Mouse (Mus musculus): ENCODE measurements around the gene Nek11. TPM values are rescaled to one million over a fixed set of nuclear protein-coding genes. Genes with fewer than 3 reads are reported as not detected.

The Nek11 gene
- polyA plus RNA-seq (2012; rRNA removed): 1.1 and 1.8 TPM in 2 replicates

- TF ChIP-seq CTCF (IDR thresholded peaks at IDR 0.05; ENCODE audit: borderline replicate concordance, extremely low read depth, insufficient read depth, insufficient read length) (no peak), POLR2A (IDR thresholded peaks at IDR 0.05; ENCODE audit: borderline replicate concordance, extremely low read depth, insufficient read depth, insufficient read length, poor library complexity, severe bottlenecking) (peak; percentile 27; the same call in 1 of the 2 replicates)
- peak; percentile 96 for DNase-seq (ENCODE audit: low read depth)
These were observed at the start of gene Nek11, which contains the start of gene Aste1 for GRCm38 (mm10) chr9:105395218-105395627. Gene Nek11, minus strand, starts transcription at chr9:105395524. Gene Aste1, plus strand, starts transcription at chr9:105395392.

GRCm38 (mm10) chr9:105408549-105408948 lies 13.2 kb upstream of the Nek11 start:
- DNase-seq (ENCODE audit: low read depth): peak; percentile 31

GRCm38 (mm10) chr9:105394720-105395119 lies 604 bp downstream of the Nek11 start:
- TF ChIP-seq CTCF (IDR thresholded peaks at IDR 0.05; ENCODE audit: borderline replicate concordance, extremely low read depth, insufficient read depth, insufficient read length): no peak
- TF ChIP-seq POLR2A (IDR thresholded peaks at IDR 0.05; ENCODE audit: borderline replicate concordance, extremely low read depth, insufficient read depth, insufficient read length, poor library complexity, severe bottlenecking): no peak

More at GRCm38 (mm10) chr9:105408549-105408948, 13.2 kb upstream of the Nek11 start:
- TF ChIP-seq CTCF (IDR thresholded peaks at IDR 0.05; ENCODE audit: borderline replicate concordance, extremely low read depth, insufficient read depth, insufficient read length) (no peak), POLR2A (IDR thresholded peaks at IDR 0.05; ENCODE audit: borderline replicate concordance, extremely low read depth, insufficient read depth, insufficient read length, poor library complexity, severe bottlenecking) (no peak)

GRCm38 (mm10) chr9:105390616-105391015 lies 4.7 kb downstream of the Nek11 start:
- TF ChIP-seq CTCF (IDR thresholded peaks at IDR 0.05; ENCODE audit: borderline replicate concordance, extremely low read depth, insufficient read depth, insufficient read length) (no peak), POLR2A (IDR thresholded peaks at IDR 0.05; ENCODE audit: borderline replicate concordance, extremely low read depth, insufficient read depth, insufficient read length, poor library complexity, severe bottlenecking) (no peak)

More at GRCm38 (mm10) chr9:105394720-105395119, 604 bp downstream of the Nek11 start:
- DNase-seq (ENCODE audit: low read depth): no peak

GRCm38 (mm10) chr9:105389289-105389688 lies 6.0 kb downstream of the Nek11 start:
- TF ChIP-seq CTCF (IDR thresholded peaks at IDR 0.05; ENCODE audit: borderline replicate concordance, extremely low read depth, insufficient read depth, insufficient read length): peak; percentile 75; the same call in 1 of the 2 replicates
- TF ChIP-seq POLR2A (IDR thresholded peaks at IDR 0.05; ENCODE audit: borderline replicate concordance, extremely low read depth, insufficient read depth, insufficient read length, poor library complexity, severe bottlenecking): no peak
- peak; percentile 66 for DNase-seq (ENCODE audit: low read depth)

More at GRCm38 (mm10) chr9:105390616-105391015, 4.7 kb downstream of the Nek11 start:
- DNase-seq (ENCODE audit: low read depth): no peak

- TF ChIP-seq POLR2A (IDR thresholded peaks at IDR 0.05; ENCODE audit: borderline replicate concordance, extremely low read depth, insufficient read depth, insufficient read length, poor library complexity, severe bottlenecking) (no peak), CTCF (IDR thresholded peaks at IDR 0.05; ENCODE audit: borderline replicate concordance, extremely low read depth, insufficient read depth, insufficient read length) (no peak)
- no peak for DNase-seq (ENCODE audit: low read depth)
These were observed 7.9 kb downstream of the Nek11 start for GRCm38 (mm10) chr9:105387403-105387802.

GRCm38 (mm10) chr9:105379533-105380145 lies 15.7 kb downstream of the Nek11 start:
- TF ChIP-seq CTCF (IDR thresholded peaks at IDR 0.05; ENCODE audit: borderline replicate concordance, extremely low read depth, insufficient read depth, insufficient read length) (no peak), POLR2A (IDR thresholded peaks at IDR 0.05; ENCODE audit: borderline replicate concordance, extremely low read depth, insufficient read depth, insufficient read length, poor library complexity, severe bottlenecking) (no peak)
- peak; percentile 84 for DNase-seq (ENCODE audit: low read depth)

GRCm38 (mm10) chr9:105377622-105378021 lies 17.7 kb downstream of the Nek11 start:
- TF ChIP-seq CTCF (IDR thresholded peaks at IDR 0.05; ENCODE audit: borderline replicate concordance, extremely low read depth, insufficient read depth, insufficient read length) (no peak), POLR2A (IDR thresholded peaks at IDR 0.05; ENCODE audit: borderline replicate concordance, extremely low read depth, insufficient read depth, insufficient read length, poor library complexity, severe bottlenecking) (no peak)
- no peak for DNase-seq (ENCODE audit: low read depth)

GRCm38 (mm10) chr9:105376954-105377530 lies 18.3 kb downstream of the Nek11 start:
- peak; percentile 80 for DNase-seq (ENCODE audit: low read depth)
- no peak for TF ChIP-seq POLR2A (IDR thresholded peaks at IDR 0.05; ENCODE audit: borderline replicate concordance, extremely low read depth, insufficient read depth, insufficient read length, poor library complexity, severe bottlenecking)
- TF ChIP-seq CTCF (IDR thresholded peaks at IDR 0.05; ENCODE audit: borderline replicate concordance, extremely low read depth, insufficient read depth, insufficient read length): peak; percentile 54; the same call in 1 of the 2 replicates

- DNase-seq (ENCODE audit: low read depth): no peak
- no peak for TF ChIP-seq CTCF (IDR thresholded peaks at IDR 0.05; ENCODE audit: borderline replicate concordance, extremely low read depth, insufficient read depth, insufficient read length)
- TF ChIP-seq POLR2A (IDR thresholded peaks at IDR 0.05; ENCODE audit: borderline replicate concordance, extremely low read depth, insufficient read depth, insufficient read length, poor library complexity, severe bottlenecking): no peak
These were observed 18.9 kb downstream of the Nek11 start for GRCm38 (mm10) chr9:105376411-105376810.

GRCm38 (mm10) chr9:105374361-105374760 lies 21.0 kb downstream of the Nek11 start:
- no peak for DNase-seq (ENCODE audit: low read depth)
- no peak for TF ChIP-seq CTCF (IDR thresholded peaks at IDR 0.05; ENCODE audit: borderline replicate concordance, extremely low read depth, insufficient read depth, insufficient read length)
- no peak for TF ChIP-seq POLR2A (IDR thresholded peaks at IDR 0.05; ENCODE audit: borderline replicate concordance, extremely low read depth, insufficient read depth, insufficient read length, poor library complexity, severe bottlenecking)

All from brain, embryonic 14.5 days (tissue).